Mouse (Mus musculus): ENCODE data around the gene Cnp.
A peak's percentile ranks its signal among the peaks of the same experiment; 100 is the strongest.
"Not testable (repeated sequence)": the region's sequence is repeated elsewhere in the genome, so short reads cannot be mapped to it uniquely, and the experiment has no call there.

Gene Cnp

GRCm38 (mm10) chr11:100582836-100583235, 8.1 kb downstream of the Cnp start:
- no peak for ATAC-seq (ENCODE audit: insufficient number of reproducible peaks, low FRiP score, low TSS enrichment)

GRCm38 (mm10) chr11:100584561-100584961, 9.9 kb downstream of the Cnp start:
- ATAC-seq (ENCODE audit: insufficient number of reproducible peaks, low FRiP score, low TSS enrichment) = no peak

- ATAC-seq (ENCODE audit: insufficient number of reproducible peaks, low FRiP score, low TSS enrichment) = no peak
These were observed 10.4 kb downstream of the Cnp start for GRCm38 (mm10) chr11:100585148-100585547.

- no peak for ATAC-seq (ENCODE audit: insufficient number of reproducible peaks, low FRiP score, low TSS enrichment)
These were observed 13.8 kb downstream of the Cnp start for GRCm38 (mm10) chr11:100588462-100588861.

- no peak for ATAC-seq (ENCODE audit: insufficient number of reproducible peaks, low FRiP score, low TSS enrichment)
These were observed 17.8 kb downstream of the Cnp start for GRCm38 (mm10) chr11:100592346-100593046.

GRCm38 (mm10) chr11:100594608-100595007, 19.9 kb downstream of the Cnp start:
- no peak for ATAC-seq (ENCODE audit: insufficient number of reproducible peaks, low FRiP score, low TSS enrichment)

GRCm38 (mm10) chr11:100595533-100595932, 20.8 kb downstream of the Cnp start:
- no peak for ATAC-seq (ENCODE audit: insufficient number of reproducible peaks, low FRiP score, low TSS enrichment)

- ATAC-seq (ENCODE audit: insufficient number of reproducible peaks, low FRiP score, low TSS enrichment) = no peak
These were observed 23.4 kb downstream of the Cnp start for GRCm38 (mm10) chr11:100598074-100598473.

- no peak for ATAC-seq (ENCODE audit: insufficient number of reproducible peaks, low FRiP score, low TSS enrichment)
These were observed 26.7 kb downstream of the Cnp start for GRCm38 (mm10) chr11:100601372-100601771.

- no peak for ATAC-seq (ENCODE audit: insufficient number of reproducible peaks, low FRiP score, low TSS enrichment)
These were observed 28.5 kb downstream of the Cnp start for GRCm38 (mm10) chr11:100603155-100603554.

GRCm38 (mm10) chr11:100603813-100604212, 29.1 kb downstream of the Cnp start:
- peak; percentile 45; the same call in 1 of the 2 replicates for ATAC-seq (ENCODE audit: insufficient number of reproducible peaks, low FRiP score, low TSS enrichment)

- no peak for ATAC-seq (ENCODE audit: insufficient number of reproducible peaks, low FRiP score, low TSS enrichment)
These were observed 29.8 kb downstream of the Cnp start for GRCm38 (mm10) chr11:100604321-100605005.

- no peak for ATAC-seq (ENCODE audit: insufficient number of reproducible peaks, low FRiP score, low TSS enrichment)
These were observed 30.7 kb downstream of the Cnp start for GRCm38 (mm10) chr11:100605451-100605850.

GRCm38 (mm10) chr11:100607121-100607520, 32.4 kb downstream of the Cnp start:
- no peak for ATAC-seq (ENCODE audit: insufficient number of reproducible peaks, low FRiP score, low TSS enrichment)

- no peak for ATAC-seq (ENCODE audit: insufficient number of reproducible peaks, low FRiP score, low TSS enrichment)
These were observed 34.1 kb downstream of the Cnp start for GRCm38 (mm10) chr11:100608796-100609195.

- ATAC-seq (ENCODE audit: insufficient number of reproducible peaks, low FRiP score, low TSS enrichment) = no peak
These were observed 34.8 kb downstream of the Cnp start for GRCm38 (mm10) chr11:100609355-100609996.

- ATAC-seq (ENCODE audit: insufficient number of reproducible peaks, low FRiP score, low TSS enrichment) = no peak
These were observed 35.4 kb downstream of the Cnp start for GRCm38 (mm10) chr11:100609997-100610680.

GRCm38 (mm10) chr11:100611627-100612026, 36.9 kb downstream of the Cnp start:
- no peak; the same call in 1 of the 2 replicates for ATAC-seq (ENCODE audit: insufficient number of reproducible peaks, low FRiP score, low TSS enrichment)

- ATAC-seq (ENCODE audit: insufficient number of reproducible peaks, low FRiP score, low TSS enrichment) = no peak
These were observed 38.5 kb downstream of the Cnp start for GRCm38 (mm10) chr11:100613241-100613640.

GRCm38 (mm10) chr11:100616332-100616731, 41.6 kb downstream of the Cnp start:
- ATAC-seq (ENCODE audit: insufficient number of reproducible peaks, low FRiP score, low TSS enrichment) = no peak

- ATAC-seq (ENCODE audit: insufficient number of reproducible peaks, low FRiP score, low TSS enrichment) = not testable (repeated sequence)
These were observed 42.1 kb downstream of the Cnp start for GRCm38 (mm10) chr11:100616836-100617235.

Measured in cerebellum, adult (tissue).